Mouse (Mus musculus): ENCODE results near the gene Dab1.

GRCm38 (mm10) chr4:104725673-104726072 lies 1106.5 kb downstream of the Dab1 start:
- TF ChIP-seq POLR2A (IDR thresholded peaks at IDR 0.05; ENCODE audit: borderline replicate concordance, insufficient read depth, low read length), result no peak
- TF ChIP-seq CTCF (IDR thresholded peaks at IDR 0.05; ENCODE audit: borderline replicate concordance, insufficient read depth, low read depth, low read length), result no peak
